Comparison of ENCODE assay signal across 14 mouse cellular contexts in genomic region chr3:146257483-146258122, GRCm38 (mm10). TPM values are rescaled to one million over a fixed set of nuclear protein-coding genes. Genes with fewer than 3 reads are reported as not detected.
A peak's percentile ranks its signal among the peaks of the same experiment; 100 is the strongest.
DNase-seq lines count a peak whose midpoint lies in the region; ATAC-seq and TF ChIP-seq lines count a peak whose summit lies in the region.
"Had no signal": no experiment of that assay in that cellular context is flagged by ENCODE, and none has a peak within 500 bp of the region (broad histone marks: within the 10 kb centered on the region; RNA-seq: fewer than 3 reads in every experiment).

No protein-coding gene starts in this region.

- no peaks in the 10 kb centered on the region for H3K27me3 ChIP-seq in liver, postnatal 0 days (ENCODE audit: insufficient read depth, low read length)
- H3K27me3 ChIP-seq in liver, embryonic 12.5 days (replicated peaks), result no peaks in the 10 kb centered on the region
- no peaks in the 10 kb centered on the region for H3K27me3 ChIP-seq in stomach, postnatal 0 days (ENCODE audit: control insufficient read depth, insufficient read depth, low read length)
- H3K27me3 ChIP-seq: hindbrain, embryonic 12.5 days; kidney, embryonic 15.5 days; lung, embryonic 15.5 days; midbrain, embryonic 15.5 days had no signal

- H3K9ac ChIP-seq in liver, postnatal 0 days (replicated peaks), result no peak overlapping the region
- H3K9ac ChIP-seq in liver, embryonic 12.5 days, result no peak overlapping the region
- no peak overlapping the region for H3K9ac ChIP-seq in stomach, postnatal 0 days (ENCODE audit: low read length)
- H3K9ac ChIP-seq: hindbrain, embryonic 12.5 days; kidney, embryonic 15.5 days; lung, embryonic 15.5 days; midbrain, embryonic 15.5 days had no signal

- H3K36me3 ChIP-seq in liver, postnatal 0 days (replicated peaks; ENCODE audit: insufficient read depth, low read length), result no peaks in the 10 kb centered on the region
- no peaks in the 10 kb centered on the region for H3K36me3 ChIP-seq in liver, embryonic 12.5 days
- H3K36me3 ChIP-seq in stomach, postnatal 0 days (ENCODE audit: control insufficient read depth, insufficient read depth, low read length), result no peaks in the 10 kb centered on the region
- H3K36me3 ChIP-seq: hindbrain, embryonic 12.5 days; kidney, embryonic 15.5 days; lung, embryonic 15.5 days; midbrain, embryonic 15.5 days had no signal

- TF ChIP-seq CTCF in liver, postnatal 0 days (IDR thresholded peaks at IDR 0.05; ENCODE audit: low read depth), result no peak
- no peak for TF ChIP-seq CTCF in stomach, postnatal 0 days (IDR thresholded peaks at IDR 0.05; ENCODE audit: low read depth)

- 30% methylated on average over 10 of the region's 10 CpGs for WGBS in liver, postnatal 0 days (ENCODE audit: insufficient replicate concordance)
- WGBS in liver, embryonic 12.5 days (ENCODE audit: insufficient replicate concordance), result 32% methylated on average over 10 of the region's 10 CpGs
- 54% methylated on average over 10 of the region's 10 CpGs for WGBS in stomach, postnatal 0 days

- H3K4me2 ChIP-seq in liver, postnatal 0 days (ENCODE audit: low read depth, low read length), result no peak overlapping the region; the same call in 1 of the 2 replicates
- no peak overlapping the region for H3K4me2 ChIP-seq in liver, embryonic 12.5 days
- no peak overlapping the region for H3K4me2 ChIP-seq in stomach, postnatal 0 days (replicated peaks; ENCODE audit: low read depth)
- H3K4me2 ChIP-seq: hindbrain, embryonic 12.5 days; kidney, embryonic 15.5 days; lung, embryonic 15.5 days; midbrain, embryonic 15.5 days had no signal

- H3K9me3 ChIP-seq in liver, postnatal 0 days (ENCODE audit: low read length), result no peaks in the 10 kb centered on the region
- no peaks in the 10 kb centered on the region for H3K9me3 ChIP-seq in liver, embryonic 12.5 days (replicated peaks)
- no peaks in the 10 kb centered on the region for H3K9me3 ChIP-seq in stomach, postnatal 0 days (ENCODE audit: control insufficient read depth, low read length)
- H3K9me3 ChIP-seq: hindbrain, embryonic 12.5 days; kidney, embryonic 15.5 days; lung, embryonic 15.5 days; midbrain, embryonic 15.5 days had no signal

- ATAC-seq in liver, postnatal 0 days, result peak; percentile 64
- no peak for ATAC-seq in liver, embryonic 12.5 days
- peak; percentile 40 for ATAC-seq in megakaryocyte, adult 5-6 weeks (ENCODE audit: poor library complexity, severe bottlenecking)
- no peak for ATAC-seq in stomach, postnatal 0 days (ENCODE audit: low FRiP score, low TSS enrichment)
- ATAC-seq: midbrain, embryonic 15.5 days had no signal

- H3K27ac ChIP-seq in liver, postnatal 0 days (ENCODE audit: low read depth), result no peak overlapping the region
- H3K27ac ChIP-seq in liver, embryonic 12.5 days, result no peak overlapping the region
- peak overlapping the region; percentile 40; the same call in 1 of the 2 replicates for H3K27ac ChIP-seq in stomach, postnatal 0 days (replicated peaks)
- H3K27ac ChIP-seq: hindbrain, embryonic 12.5 days; kidney, embryonic 15.5 days; lung, embryonic 15.5 days; midbrain, embryonic 15.5 days had no signal

- H3K4me3 ChIP-seq in liver, postnatal 0 days (ENCODE audit: low read depth, low read length), result no peak overlapping the region
- no peak overlapping the region for H3K4me3 ChIP-seq in liver, embryonic 12.5 days
- H3K4me3 ChIP-seq in stomach, postnatal 0 days (ENCODE audit: low read depth, low read length), result no peak overlapping the region
- H3K4me3 ChIP-seq: hindbrain, embryonic 12.5 days; kidney, embryonic 15.5 days; lung, embryonic 15.5 days; midbrain, embryonic 15.5 days had no signal

- peak; percentile 59 for DNase-seq in liver, postnatal 0 days
- DNase-seq in NIH3T3 (ENCODE audit: low read depth), result peak; percentile 92
- no peak for DNase-seq in stomach, postnatal 0 days (ENCODE audit: low spot score)
- DNase-seq in cerebellum, adult 9-10 months, result no peak
- no peak for DNase-seq in thymus, postnatal 14 days
- DNase-seq: cerebellum, postnatal 25 days; gastrocnemius, postnatal 14 days; thymus, postnatal 36 days had no signal

- no peaks in the 10 kb centered on the region; the same call in 1 of the 2 replicates for H3K4me1 ChIP-seq in liver, postnatal 0 days (ENCODE audit: insufficient read depth)
- no peaks in the 10 kb centered on the region for H3K4me1 ChIP-seq in liver, embryonic 12.5 days
- no peaks in the 10 kb centered on the region; the same call in 1 of the 2 replicates for H3K4me1 ChIP-seq in stomach, postnatal 0 days (replicated peaks; ENCODE audit: control insufficient read depth, insufficient read depth)
- H3K4me1 ChIP-seq: hindbrain, embryonic 12.5 days; midbrain, embryonic 15.5 days had no signal

- TF ChIP-seq EP300 in liver, postnatal 0 days (IDR thresholded peaks at IDR 0.05; ENCODE audit: low read depth), result no peak
- no peak for TF ChIP-seq EP300 in stomach, postnatal 0 days (optimal IDR thresholded peaks at IDR 0.05)

RNA-seq across cellular contexts. Expression of gene Lpar3, which starts 36.8 kb away (rescaled TPM):
- not detected in 2 replicates for polyA plus RNA-seq in liver, postnatal 0 days (2015; fragmentation: Nextera tagmentation; extraction: Ambion mirVana)
- polyA plus RNA-seq in liver, embryonic 12.5 days (2016; fragmentation: Nextera tagmentation; extraction: Ambion mirVana), result 0.05 and 0.06 TPM in 2 replicates
- 0.14 TPM in 1 of 2 replicates, not detected in the other for total RNA-seq in megakaryocyte, adult 5-6 weeks (2015)
- not detected in 2 replicates for total RNA-seq in megakaryocyte, adult 5-6 weeks (2017)
- polyA plus RNA-seq in stomach, postnatal 0 days (2015; fragmentation: Nextera tagmentation; extraction: Ambion mirVana), result 0.38 and 0.53 TPM in 2 replicates

Comparison
In these comparisons a context has a peak if more than half of its experiments do, and no peak if none do; other contexts are left out.
1. ATAC-seq: peak in liver, postnatal 0 days (single experiment) and megakaryocyte, adult 5-6 weeks (single experiment); none in liver, embryonic 12.5 days (single experiment) and stomach, postnatal 0 days (single experiment).
2. DNase-seq: peak in liver, postnatal 0 days (single experiment) and NIH3T3 (single experiment); none in stomach, postnatal 0 days (single experiment), cerebellum, adult 9-10 months (single experiment) and thymus, postnatal 14 days (single experiment).